Mouse (Mus musculus): ENCODE measurements around the gene Tma16. TPM values are rescaled to one million over a fixed set of nuclear protein-coding genes. Genes with fewer than 3 reads are reported as not detected.

Tma16 gene
- polyA plus RNA-seq, 1 experiment = 2.4 TPM

DNA sequence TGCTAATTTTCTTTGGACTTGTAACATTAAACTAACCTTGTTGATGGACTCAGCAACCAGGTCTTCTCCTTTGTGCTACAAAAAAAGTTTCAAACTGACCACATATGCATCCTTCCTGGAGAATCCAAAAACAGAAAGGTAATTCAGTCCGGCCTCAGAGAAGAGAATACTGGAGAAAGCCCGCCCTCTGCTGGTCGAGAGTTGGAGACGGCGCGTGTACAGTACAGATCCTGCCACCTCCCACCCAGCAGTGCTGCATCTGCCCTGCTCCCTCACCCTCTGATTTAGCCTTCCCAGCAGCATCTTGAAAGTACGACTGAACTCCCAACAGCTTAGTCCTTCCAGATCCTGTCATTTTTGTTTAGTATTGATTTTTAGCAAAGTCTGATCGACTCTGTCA lies 9.4 kb upstream of the Tma16 start:
- H3K4me1 ChIP-seq (replicated peaks; ENCODE audit: control insufficient read depth, insufficient read depth, low read length) = peaks cover 2% of the 10 kb centered on the region; the same call in 1 of the 2 replicates
- H3K27me3 ChIP-seq (ENCODE audit: control insufficient read depth, insufficient read depth, low read length) = no peaks in the 10 kb centered on the region
- H3K36me3 ChIP-seq (ENCODE audit: control insufficient read depth, insufficient read depth, low read length) = no peaks in the 10 kb centered on the region
- H3K4me3 ChIP-seq (ENCODE audit: control insufficient read depth, insufficient read depth, low read length) = no peak overlapping the region
- DNase-seq = peak; percentile 69
- WGBS = 5% methylated on average over 8 of the region's 8 CpGs
- no peak overlapping the region for H3K27ac ChIP-seq (ENCODE audit: control insufficient read depth, insufficient read depth, low read length)
- TF ChIP-seq POLR2A (IDR thresholded peaks at IDR 0.05; ENCODE audit: control insufficient read depth, extremely low read depth, insufficient read depth, low read length, poor library complexity) (no peak), CTCF (IDR thresholded peaks at IDR 0.05; ENCODE audit: borderline replicate concordance, control insufficient read depth, extremely low read depth, insufficient read depth, low read length, poor library complexity) (peak; percentile 75)

DNA sequence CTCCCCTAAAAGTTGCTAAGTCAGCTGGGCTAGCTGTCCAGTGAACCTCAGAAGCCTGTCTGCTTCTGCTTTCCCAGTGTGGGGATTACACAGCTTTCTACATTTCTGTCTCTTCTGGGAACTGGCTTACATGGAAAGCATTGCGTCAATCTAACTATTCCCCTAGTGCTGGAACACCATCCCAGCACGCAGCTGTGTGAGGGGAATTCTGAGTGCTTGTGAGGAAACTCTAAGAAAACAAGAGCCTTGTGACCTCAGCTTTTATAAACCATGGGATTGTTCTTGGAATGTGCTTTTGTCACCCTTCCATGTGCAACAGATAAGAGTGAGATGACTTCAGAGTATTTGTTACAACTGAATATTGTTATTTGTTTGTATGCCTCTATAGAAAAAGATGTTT lies 8.2 kb upstream of the Tma16 start:
- no peaks in the 10 kb centered on the region for H3K27me3 ChIP-seq (ENCODE audit: control insufficient read depth, insufficient read depth, low read length)
- H3K27ac ChIP-seq (ENCODE audit: control insufficient read depth, insufficient read depth, low read length) = no peak overlapping the region
- H3K4me3 ChIP-seq (ENCODE audit: control insufficient read depth, insufficient read depth, low read length) = no peak overlapping the region
- H3K36me3 ChIP-seq (ENCODE audit: control insufficient read depth, insufficient read depth, low read length) = no peaks in the 10 kb centered on the region
- 86% methylated on average over 2 of the region's 2 CpGs for WGBS
- DNase-seq = no peak
- TF ChIP-seq POLR2A (IDR thresholded peaks at IDR 0.05; ENCODE audit: control insufficient read depth, extremely low read depth, insufficient read depth, low read length, poor library complexity) = no peak
- no peak for TF ChIP-seq CTCF (IDR thresholded peaks at IDR 0.05; ENCODE audit: borderline replicate concordance, control insufficient read depth, extremely low read depth, insufficient read depth, low read length, poor library complexity)
- peaks cover 2% of the 10 kb centered on the region; the same call in 1 of the 2 replicates for H3K4me1 ChIP-seq (replicated peaks; ENCODE audit: control insufficient read depth, insufficient read depth, low read length)

DNA sequence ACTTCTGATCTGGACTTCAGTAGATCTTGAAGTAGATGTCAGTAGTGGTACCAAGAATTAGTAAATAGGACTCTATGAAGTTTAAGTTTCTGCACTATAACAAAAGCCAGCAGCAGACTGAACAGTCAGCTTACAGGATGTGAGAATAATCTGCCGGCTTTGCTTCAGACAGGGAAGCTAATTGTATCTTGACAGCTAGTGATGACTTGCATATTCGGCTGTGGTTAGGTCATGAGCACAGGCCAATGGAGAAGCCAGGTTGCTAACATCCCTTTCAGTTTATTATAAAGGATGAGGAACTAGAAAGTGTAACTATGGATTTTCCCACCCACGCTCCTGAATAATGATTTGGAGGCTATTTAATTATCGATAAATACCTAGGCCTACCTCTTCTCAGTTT lies 4.3 kb upstream of the Tma16 start:
- TF ChIP-seq POLR2A (IDR thresholded peaks at IDR 0.05; ENCODE audit: control insufficient read depth, extremely low read depth, insufficient read depth, low read length, poor library complexity) = no peak
- no peak for TF ChIP-seq CTCF (IDR thresholded peaks at IDR 0.05; ENCODE audit: borderline replicate concordance, control insufficient read depth, extremely low read depth, insufficient read depth, low read length, poor library complexity)
- no peak overlapping the region for H3K4me3 ChIP-seq (ENCODE audit: control insufficient read depth, insufficient read depth, low read length)

DNA sequence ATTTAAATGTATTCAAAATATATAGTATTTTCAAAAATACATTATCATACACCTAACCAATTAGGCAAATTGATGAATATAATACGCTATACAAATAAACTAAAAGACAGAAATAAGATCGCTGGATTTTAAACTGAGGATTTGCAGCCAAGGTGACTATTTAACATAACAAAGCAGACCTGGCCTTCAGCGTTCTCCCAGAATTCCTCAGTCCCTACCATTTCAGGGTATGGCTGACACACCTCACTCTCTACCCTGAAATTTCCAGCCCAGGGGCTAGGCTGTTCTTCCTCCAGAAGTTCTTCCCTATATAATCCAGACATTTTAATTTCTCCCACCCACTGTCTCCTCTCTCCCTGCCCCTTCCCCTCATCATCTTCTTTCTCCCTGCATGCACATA lies 2.2 kb upstream of the Tma16 start:
- no peak for DNase-seq
- TF ChIP-seq POLR2A (IDR thresholded peaks at IDR 0.05; ENCODE audit: control insufficient read depth, extremely low read depth, insufficient read depth, low read length, poor library complexity) (no peak), CTCF (IDR thresholded peaks at IDR 0.05; ENCODE audit: borderline replicate concordance, control insufficient read depth, extremely low read depth, insufficient read depth, low read length, poor library complexity) (no peak)
- Histone ChIP-seq H3K27ac (ENCODE audit: control insufficient read depth, insufficient read depth, low read length) (no peak overlapping the region), H3K36me3 (ENCODE audit: control insufficient read depth, insufficient read depth, low read length) (no peaks in the 10 kb centered on the region), H3K27me3 (ENCODE audit: control insufficient read depth, insufficient read depth, low read length) (no peaks in the 10 kb centered on the region), H3K4me1 (replicated peaks; ENCODE audit: control insufficient read depth, insufficient read depth, low read length) (0 out of 2 replicates have a peak, but pooled peaks cover 2% of the 10 kb centered on the region), H3K4me3 (ENCODE audit: control insufficient read depth, insufficient read depth, low read length) (no peak overlapping the region)
- WGBS = 71% methylated on average over 3 of the region's 3 CpGs

More for the DNA sequence above, 4.3 kb upstream of the Tma16 start:
- Histone ChIP-seq H3K4me1 (replicated peaks; ENCODE audit: control insufficient read depth, insufficient read depth, low read length) (0 out of 2 replicates have a peak, but pooled peaks cover 1% of the 10 kb centered on the region), H3K36me3 (ENCODE audit: control insufficient read depth, insufficient read depth, low read length) (no peaks in the 10 kb centered on the region), H3K27me3 (ENCODE audit: control insufficient read depth, insufficient read depth, low read length) (no peaks in the 10 kb centered on the region), H3K27ac (ENCODE audit: control insufficient read depth, insufficient read depth, low read length) (no peak overlapping the region)
- 25% methylated on average over 4 of the region's 4 CpGs for WGBS
- no peak for DNase-seq

DNA sequence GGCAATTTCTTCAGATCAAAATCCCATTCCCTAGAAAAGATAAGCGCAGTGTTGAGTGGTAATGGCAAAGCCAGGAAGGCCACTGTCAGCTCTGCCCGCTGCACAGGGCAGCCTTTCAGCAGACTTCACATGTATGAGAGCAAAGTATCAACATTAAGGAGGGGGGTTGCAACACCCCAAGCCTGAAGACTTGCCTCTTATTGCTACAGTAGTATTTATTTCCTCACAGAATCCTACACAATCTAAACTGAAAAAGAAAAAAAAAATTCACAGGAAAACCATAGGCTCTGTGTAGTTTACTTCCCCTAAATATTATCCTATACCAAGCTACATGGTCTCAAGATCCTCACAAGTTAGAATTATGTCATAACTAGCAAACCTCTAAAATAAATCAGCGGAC lies 9.4 kb downstream of the Tma16 start:
- 95% methylated on average over 3 of the region's 3 CpGs for WGBS
- Histone ChIP-seq H3K36me3 (ENCODE audit: control insufficient read depth, insufficient read depth, low read length) (peaks cover 12% of the 10 kb centered on the region), H3K4me1 (replicated peaks; ENCODE audit: control insufficient read depth, insufficient read depth, low read length) (no peaks in the 10 kb centered on the region), H3K27me3 (ENCODE audit: control insufficient read depth, insufficient read depth, low read length) (no peaks in the 10 kb centered on the region), H3K4me3 (ENCODE audit: control insufficient read depth, insufficient read depth, low read length) (no peak overlapping the region), H3K27ac (ENCODE audit: control insufficient read depth, insufficient read depth, low read length) (no peak overlapping the region)
- no peak for TF ChIP-seq POLR2A (IDR thresholded peaks at IDR 0.05; ENCODE audit: control insufficient read depth, extremely low read depth, insufficient read depth, low read length, poor library complexity)
- TF ChIP-seq CTCF (IDR thresholded peaks at IDR 0.05; ENCODE audit: borderline replicate concordance, control insufficient read depth, extremely low read depth, insufficient read depth, low read length, poor library complexity) = no peak
- no peak for DNase-seq

DNA sequence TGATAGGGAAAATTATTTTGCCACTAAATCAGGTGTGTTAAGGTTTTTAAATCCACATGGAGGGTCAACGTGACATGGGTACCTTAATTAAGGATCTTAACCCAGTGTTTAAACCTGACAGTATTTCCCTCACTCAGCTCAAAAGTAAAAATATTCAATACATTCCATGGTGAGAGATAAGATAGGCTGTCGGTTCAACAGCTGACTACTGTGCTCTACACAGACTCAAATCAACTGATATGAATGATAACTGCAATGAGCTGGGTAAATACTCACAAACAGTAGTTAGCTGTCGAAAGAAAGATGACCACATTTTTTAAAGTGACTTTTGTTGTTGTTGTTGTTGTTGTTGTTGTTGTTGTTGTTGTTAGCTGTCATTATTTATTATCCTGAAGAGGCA lies 16.5 kb downstream of the Tma16 start:
- Histone ChIP-seq H3K36me3 (ENCODE audit: control insufficient read depth, insufficient read depth, low read length) (no peaks in the 10 kb centered on the region), H3K4me1 (replicated peaks; ENCODE audit: control insufficient read depth, insufficient read depth, low read length) (no peaks in the 10 kb centered on the region), H3K27ac (ENCODE audit: control insufficient read depth, insufficient read depth, low read length) (no peak overlapping the region), H3K4me3 (ENCODE audit: control insufficient read depth, insufficient read depth, low read length) (no peak overlapping the region), H3K27me3 (ENCODE audit: control insufficient read depth, insufficient read depth, low read length) (no peaks in the 10 kb centered on the region)
- no peak for DNase-seq
- TF ChIP-seq CTCF (IDR thresholded peaks at IDR 0.05; ENCODE audit: borderline replicate concordance, control insufficient read depth, extremely low read depth, insufficient read depth, low read length, poor library complexity) (no peak), POLR2A (IDR thresholded peaks at IDR 0.05; ENCODE audit: control insufficient read depth, extremely low read depth, insufficient read depth, low read length, poor library complexity) (no peak)
- 46% methylated on average over 3 of the region's 3 CpGs for WGBS

DNA sequence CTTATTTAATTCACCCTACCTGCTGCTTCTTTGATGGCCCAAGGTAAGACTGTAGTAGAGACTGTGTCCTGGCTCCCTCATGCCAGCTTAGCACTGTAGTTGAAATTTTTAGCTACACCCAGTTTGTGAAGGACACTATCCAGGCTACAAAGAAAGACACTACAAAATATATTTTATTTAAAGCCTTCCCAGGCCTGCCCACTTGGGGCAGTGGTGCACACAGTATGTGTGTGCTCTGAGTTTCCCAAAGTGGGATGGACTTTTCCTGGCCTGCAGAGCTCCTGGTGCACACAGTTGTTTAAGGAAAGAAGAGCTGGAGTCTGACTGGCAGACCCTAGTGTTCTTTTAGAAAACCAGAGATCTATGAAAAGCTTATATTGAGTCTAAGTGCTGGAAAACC lies 29.3 kb downstream of the Tma16 start:
- Histone ChIP-seq H3K4me3 (ENCODE audit: control insufficient read depth, insufficient read depth, low read length) (no peak overlapping the region), H3K27me3 (ENCODE audit: control insufficient read depth, insufficient read depth, low read length) (no peaks in the 10 kb centered on the region), H3K27ac (ENCODE audit: control insufficient read depth, insufficient read depth, low read length) (no peak overlapping the region), H3K36me3 (ENCODE audit: control insufficient read depth, insufficient read depth, low read length) (no peaks in the 10 kb centered on the region), H3K4me1 (replicated peaks; ENCODE audit: control insufficient read depth, insufficient read depth, low read length) (no peaks in the 10 kb centered on the region)
- TF ChIP-seq CTCF (IDR thresholded peaks at IDR 0.05; ENCODE audit: borderline replicate concordance, control insufficient read depth, extremely low read depth, insufficient read depth, low read length, poor library complexity) (no peak), POLR2A (IDR thresholded peaks at IDR 0.05; ENCODE audit: control insufficient read depth, extremely low read depth, insufficient read depth, low read length, poor library complexity) (no peak)
- no peak for DNase-seq
